Comparison of ENCODE assay signal across 7 mouse cellular contexts in the genomic region with DNA sequence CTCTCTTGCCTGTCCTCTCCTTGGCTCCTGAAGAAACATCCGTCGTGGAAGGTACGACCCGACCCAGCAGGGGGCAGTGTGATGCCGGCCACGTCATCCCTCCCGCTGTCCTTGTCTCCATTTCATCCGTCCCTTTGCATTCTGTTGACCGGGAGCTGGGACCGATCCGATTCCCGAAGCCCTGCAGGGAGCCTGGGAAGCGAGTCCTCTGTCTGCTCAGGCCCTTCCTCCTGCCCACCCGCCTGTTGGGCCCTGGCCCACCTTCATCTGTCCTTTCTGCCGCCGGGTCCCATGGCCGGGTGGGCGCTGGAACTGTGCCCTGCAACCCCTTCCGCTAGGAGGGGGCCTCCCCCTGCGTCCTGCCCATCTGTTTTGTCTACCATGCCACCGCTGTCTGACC. TPM values are rescaled to one million over a fixed set of nuclear protein-coding genes. Genes with fewer than 3 reads are reported as not detected.
DNase-seq lines count a peak whose midpoint lies in the region; ATAC-seq and TF ChIP-seq lines count a peak whose summit lies in the region.

No protein-coding gene starts in this region.

- H3K4me2 ChIP-seq in forebrain, postnatal 0 days (ENCODE audit: low read depth): peak overlapping the region; percentile 26; the same call in 1 of the 2 replicates
- peak overlapping the region; percentile 27; the same call in 1 of the 2 replicates for H3K4me2 ChIP-seq in hindbrain, embryonic 11.5 days (replicated peaks; ENCODE audit: low read depth, low read length)
- H3K4me2 ChIP-seq in midbrain, embryonic 13.5 days (replicated peaks): peak overlapping the region; percentile 44

- 10% methylated on average over 21 of the region's 21 CpGs for WGBS in cerebellum, adult 2 months
- 26% methylated on average over 21 of the region's 21 CpGs for WGBS in forebrain, postnatal 0 days
- 21% methylated on average over 21 of the region's 21 CpGs for WGBS in hindbrain, embryonic 11.5 days
- WGBS in midbrain, embryonic 13.5 days: 30% methylated on average over 21 of the region's 21 CpGs

- intact Hi-C loops in left cerebral cortex, postnatal 36 days (cut with DNase I): loop anchor here (5.0 to 10.0 kb wide), 2 partner anchors 40 to 217 kb away; a partner anchor contains a TSS

- peak; percentile 80 for DNase-seq in NIH3T3 (ENCODE audit: low read depth)
- DNase-seq in cerebellum, adult 2 months: peak; percentile 66 to 68
- DNase-seq in forebrain, postnatal 0 days: peak; percentile 79
- DNase-seq in hindbrain, embryonic 11.5 days (ENCODE audit: low spot score): peak; percentile 84
- DNase-seq in left cerebral cortex, postnatal 36 days (ENCODE audit: low spot score in 2 of 2): peak; percentile 63 to 74

- H3K9me3 ChIP-seq in forebrain, postnatal 0 days (ENCODE audit: low read length): no peaks in the 10 kb centered on the region
- no peaks in the 10 kb centered on the region for H3K9me3 ChIP-seq in hindbrain, embryonic 11.5 days (ENCODE audit: control insufficient read depth, low read length)
- H3K9me3 ChIP-seq in midbrain, embryonic 13.5 days: no peaks in the 10 kb centered on the region

- H3K9ac ChIP-seq in forebrain, postnatal 0 days: peak overlapping the region; percentile 51; the same call in 1 of the 2 replicates
- peak overlapping the region; percentile 16; the same call in 1 of the 2 replicates for H3K9ac ChIP-seq in hindbrain, embryonic 11.5 days (ENCODE audit: low read depth, low read length)
- peak overlapping the region; percentile 57 for H3K9ac ChIP-seq in midbrain, embryonic 13.5 days (replicated peaks)

- H3K4me3 ChIP-seq in cerebellum, adult 2 months (replicated peaks; ENCODE audit: insufficient read depth, low read depth, low read length): no peak overlapping the region
- no peak overlapping the region for H3K4me3 ChIP-seq in forebrain, postnatal 0 days (ENCODE audit: low read depth, low read length)
- no peak overlapping the region for H3K4me3 ChIP-seq in hindbrain, embryonic 11.5 days (ENCODE audit: low read depth, low read length)
- peak overlapping the region; percentile 19; the same call in 1 of the 2 replicates for H3K4me3 ChIP-seq in midbrain, embryonic 13.5 days (replicated peaks)
- peak overlapping the region; percentile 14 for H3K4me3 ChIP-seq in testis, adult 2 months (ENCODE audit: control insufficient read depth, low read depth, low read length)

- no peak overlapping the region for H3K27ac ChIP-seq in cerebellum, adult 2 months (ENCODE audit: insufficient read depth, low read length)
- H3K27ac ChIP-seq in forebrain, postnatal 0 days (ENCODE audit: low read depth, low read length): no peak overlapping the region
- H3K27ac ChIP-seq in hindbrain, embryonic 11.5 days (ENCODE audit: low read depth, low read length): 0 out of 2 replicates have a peak overlapping the region, but pooled peaks have one; percentile 1
- no peak overlapping the region for H3K27ac ChIP-seq in midbrain, embryonic 13.5 days
- H3K27ac ChIP-seq in testis, adult 2 months (ENCODE audit: control insufficient read depth, insufficient read depth, low read depth, low read length): 0 out of 2 replicates have a peak overlapping the region, but pooled peaks have one; percentile 19

- peak; percentile 52; the same call in 1 of the 2 replicates for TF ChIP-seq CTCF in cerebellum, adult 2 months (IDR thresholded peaks at IDR 0.05; ENCODE audit: borderline replicate concordance, insufficient read depth, low read depth, low read length)
- peak; percentile 81 for TF ChIP-seq CTCF in forebrain, postnatal 0 days (IDR thresholded peaks at IDR 0.05; ENCODE audit: low read depth)
- TF ChIP-seq CTCF in testis, adult 2 months (IDR thresholded peaks at IDR 0.05; ENCODE audit: control insufficient read depth, insufficient read depth, insufficient replicate concordance, low read depth, low read length): peak; percentile 82; the same call in 1 of the 2 replicates

- H3K27me3 ChIP-seq in cerebellum, adult 2 months (ENCODE audit: control insufficient read depth, insufficient read depth, low read length): no peaks in the 10 kb centered on the region
- no peaks in the 10 kb centered on the region for H3K27me3 ChIP-seq in forebrain, postnatal 0 days (ENCODE audit: insufficient read depth, low read length)
- no peaks in the 10 kb centered on the region for H3K27me3 ChIP-seq in hindbrain, embryonic 11.5 days (ENCODE audit: control insufficient read depth, insufficient read depth, low read length)
- H3K27me3 ChIP-seq in midbrain, embryonic 13.5 days: peaks cover 4% of the 10 kb centered on the region; the same call in 1 of the 2 replicates
- H3K27me3 ChIP-seq in testis, adult 2 months (ENCODE audit: control insufficient read depth, insufficient read depth, low read length): no peaks in the 10 kb centered on the region

- peaks cover 63% of the 10 kb centered on the region for H3K4me1 ChIP-seq in cerebellum, adult 2 months (ENCODE audit: control insufficient read depth, insufficient read depth, low read length)
- H3K4me1 ChIP-seq in forebrain, postnatal 0 days (ENCODE audit: insufficient read depth): peaks cover 4% of the 10 kb centered on the region; the same call in 1 of the 2 replicates
- H3K4me1 ChIP-seq in hindbrain, embryonic 11.5 days (replicated peaks; ENCODE audit: control insufficient read depth, insufficient read depth, low read length): peaks cover 5% of the 10 kb centered on the region
- H3K4me1 ChIP-seq in midbrain, embryonic 13.5 days (replicated peaks): peaks cover 44% of the 10 kb centered on the region
- peaks cover 26% of the 10 kb centered on the region for H3K4me1 ChIP-seq in testis, adult 2 months (ENCODE audit: control insufficient read depth, insufficient read depth, low read length)

- ATAC-seq in forebrain, postnatal 0 days: no peak
- no peak for ATAC-seq in hindbrain, embryonic 11.5 days (ENCODE audit: low FRiP score)
- no peak for ATAC-seq in midbrain, embryonic 13.5 days

- TF ChIP-seq POLR2A in cerebellum, adult 2 months (IDR thresholded peaks at IDR 0.05; ENCODE audit: borderline replicate concordance, insufficient read depth, low read length): no peak
- no peak for TF ChIP-seq POLR2A in testis, adult 2 months (IDR thresholded peaks at IDR 0.05; ENCODE audit: control insufficient read depth, low read depth, low read length)

- H3K36me3 ChIP-seq in forebrain, postnatal 0 days (ENCODE audit: insufficient read depth): peaks cover 18% of the 10 kb centered on the region; the same call in 1 of the 2 replicates
- H3K36me3 ChIP-seq in hindbrain, embryonic 11.5 days (ENCODE audit: control insufficient read depth, insufficient read depth, low read length): no peaks in the 10 kb centered on the region
- peaks cover 21% of the 10 kb centered on the region for H3K36me3 ChIP-seq in midbrain, embryonic 13.5 days
- H3K36me3 ChIP-seq in testis, adult 2 months (ENCODE audit: control insufficient read depth, insufficient read depth, low read length): no peaks in the 10 kb centered on the region

RNA-seq across cellular contexts. Expression of a gene that starts 16.4 kb away (rescaled TPM):
- 207 and 239 TPM in 2 replicates for polyA plus RNA-seq in cerebellum, adult 2 months (2012; rRNA removed)
- total RNA-seq in forebrain, postnatal 0 days (2014; rRNA removed): 37.9 and 49.9 TPM in 2 replicates
- 14.1 and 17.6 TPM in 2 replicates for polyA plus RNA-seq in forebrain, postnatal 0 days (2015; fragmentation: Nextera tagmentation; extraction: Ambion mirVana)
- polyA plus RNA-seq in hindbrain, embryonic 11.5 days (2014; fragmentation: Nextera tagmentation; extraction: Ambion mirVana): 16.6 and 19.2 TPM in 2 replicates
- 100 to 1,000 TPM; 129 to 139 TPM for total RNA-seq in left cerebral cortex, postnatal 36 days (2021)
- polyA plus RNA-seq in midbrain, embryonic 13.5 days (2015; fragmentation: Nextera tagmentation; extraction: Ambion mirVana): 31.8 and 32.8 TPM in 2 replicates
- 12.9 and 14.8 TPM in 2 replicates for polyA plus RNA-seq in testis, adult 2 months (2012; rRNA removed)

RNA-seq across cellular contexts. Expression of a gene that starts 41.9 kb away (rescaled TPM):
- polyA plus RNA-seq in cerebellum, adult 2 months (2012; rRNA removed): 6.4 and 7.9 TPM in 2 replicates
- total RNA-seq in forebrain, postnatal 0 days (2014; rRNA removed): 25.3 and 26.5 TPM in 2 replicates
- 22.6 and 24.1 TPM in 2 replicates for polyA plus RNA-seq in forebrain, postnatal 0 days (2015; fragmentation: Nextera tagmentation; extraction: Ambion mirVana)
- polyA plus RNA-seq in hindbrain, embryonic 11.5 days (2014; fragmentation: Nextera tagmentation; extraction: Ambion mirVana): 78.5 and 82.8 TPM in 2 replicates
- total RNA-seq in left cerebral cortex, postnatal 36 days (2021): 1 to 10 TPM; 6.0 to 7.5 TPM
- polyA plus RNA-seq in midbrain, embryonic 13.5 days (2015; fragmentation: Nextera tagmentation; extraction: Ambion mirVana): 49.6 and 53.3 TPM in 2 replicates
- polyA plus RNA-seq in testis, adult 2 months (2012; rRNA removed): 9.9 and 10.1 TPM in 2 replicates

RNA-seq across cellular contexts. Expression of a gene that starts 58.1 kb away (rescaled TPM):
- 6.8 and 9.6 TPM in 2 replicates for polyA plus RNA-seq in cerebellum, adult 2 months (2012; rRNA removed)
- 5.3 and 10.3 TPM in 2 replicates for total RNA-seq in forebrain, postnatal 0 days (2014; rRNA removed)
- 13.8 and 18.1 TPM in 2 replicates for polyA plus RNA-seq in forebrain, postnatal 0 days (2015; fragmentation: Nextera tagmentation; extraction: Ambion mirVana)
- polyA plus RNA-seq in hindbrain, embryonic 11.5 days (2014; fragmentation: Nextera tagmentation; extraction: Ambion mirVana): not detected in 2 replicates
- total RNA-seq in left cerebral cortex, postnatal 36 days (2021): 1 to 10 TPM; 4.7 to 5.3 TPM
- 2.8 and 3.0 TPM in 2 replicates for polyA plus RNA-seq in midbrain, embryonic 13.5 days (2015; fragmentation: Nextera tagmentation; extraction: Ambion mirVana)
- polyA plus RNA-seq in testis, adult 2 months (2012; rRNA removed): 1.0 and 1.3 TPM in 2 replicates

Comparison
In these comparisons a context has a peak if more than half of its experiments do, and no peak if none do; other contexts are left out.
1. H3K27ac ChIP-seq: peak in hindbrain, embryonic 11.5 days (single experiment) and testis, adult 2 months (single experiment); none in cerebellum, adult 2 months (single experiment), forebrain, postnatal 0 days (single experiment) and midbrain, embryonic 13.5 days (single experiment).
2. H3K4me3 ChIP-seq: peak in midbrain, embryonic 13.5 days (single experiment) and testis, adult 2 months (single experiment); none in cerebellum, adult 2 months (single experiment), forebrain, postnatal 0 days (single experiment) and hindbrain, embryonic 11.5 days (single experiment).
3. Peak in every context shown above with its lines, with median percentiles within 50 percentile points of each other: DNase-seq, CTCF ChIP-seq, H3K4me2 ChIP-seq and H3K9ac ChIP-seq.